Mouse (Mus musculus) heart, postnatal 0 days (tissue): ENCODE measurements around the gene 1110051M20Rik. TPM values are rescaled to one million over a fixed set of nuclear protein-coding genes. Genes with fewer than 3 reads are reported as not detected.

Source experiments
- ATAC-seq: fragments of 200-750 bp; cut with Nextera tagmentation; 2 replicates; pipeline ENCODE4 v1.8.0; 2017; ENCODE audit warnings: low read depth, moderate number of reproducible peaks, moderate library complexity; ENCODE audit not compliant: insufficient read depth
- DNase-seq: peaks from one replicate; pipeline ENCODE4 v3.0.0-alpha.2; 2016; ENCODE audit warnings: low spot score
- H3K27ac ChIP-seq: fragments of 300-500 bp; sonication (generic); 2 replicates; pipeline ENCODE4 v1.5.1; 2014; ENCODE audit warnings: low read depth, mild to moderate bottlenecking
- H3K27me3 ChIP-seq: fragments of 300-500 bp; sonication (generic); 2 replicates; pipeline ENCODE4 v1.6.1; 2014; ENCODE audit warnings: low read length, mixed read lengths; ENCODE audit not compliant: control insufficient read depth, insufficient read depth
- H3K36me3 ChIP-seq: fragments of 300-500 bp; sonication (generic); replicated peaks from 2 replicates; pipeline ENCODE4 v1.6.1; 2014; ENCODE audit warnings: low read length, mixed read lengths; ENCODE audit not compliant: control insufficient read depth, insufficient read depth
- H3K4me1 ChIP-seq: fragments of 300-500 bp; sonication (generic); 2 replicates; pipeline ENCODE4 v1.6.1; 2014; ENCODE audit warnings: antibody characterized with exemption; ENCODE audit not compliant: control insufficient read depth, insufficient read depth
- H3K4me2 ChIP-seq: fragments of 300-500 bp; sonication (generic); 2 replicates; pipeline ENCODE4 v1.6.1; 2014; ENCODE audit warnings: low read depth, mild to moderate bottlenecking, low read length, moderate library complexity
- H3K4me3 ChIP-seq: fragments of 300-500 bp; sonication (generic); 2 replicates; pipeline ENCODE4 v1.5.1; 2014; ENCODE audit warnings: low read depth, low read length
- H3K9ac ChIP-seq: fragments of 300-500 bp; sonication (generic); replicated peaks from 2 replicates; pipeline ENCODE4 v1.6.1; 2014; ENCODE audit warnings: low read depth, low read length, mixed read lengths
- H3K9me3 ChIP-seq: fragments of 300-500 bp; sonication (generic); replicated peaks from 2 replicates; pipeline ENCODE4 v1.6.1; 2016; ENCODE audit warnings: low read length; ENCODE audit not compliant: control insufficient read depth
- CTCF ChIP-seq: IDR thresholded peaks from 2 replicates; pipeline ENCODE4 v1.5.1; 2016; ENCODE audit warnings: antibody characterized with exemption, control low read depth, low read depth
- EP300 ChIP-seq: IDR thresholded peaks from 2 replicates; pipeline ENCODE4 v1.6.1; 2016; ENCODE audit warnings: antibody characterized with exemption, low read depth
- WGBS: fragments of 180-500 bp; shearing (Covaris S2); extraction: QIAGEN DNeasy Blood & Tissue Kit; methylation state at CpG from one replicate; pipeline ENCODE4 v1.1.7; 2014; 5-methylcytosine and 5-hydroxymethylcytosine counted together
- polyA plus RNA-seq: library from polyadenylated mRNA; unstranded; fragments of >200 nt; fragmentation: Nextera tagmentation; extraction: Ambion mirVana; gene quantifications from 2 replicates; pipeline ENCODE4 v1.2.1, GENCODE M21; 2015
- total RNA-seq: library from RNA; depleted of rRNA; stranded (reverse); fragments of >200 nt; gene quantifications from 2 replicates; pipeline ENCODE4 v1.2.3, GENCODE M21; 2014; ENCODE audit warnings: low replicate concordance

Gene 1110051M20Rik
- total and polyA plus RNA-seq, 2 experiments from 2014 or later, result 27.8 to 32.0 TPM

DNA sequence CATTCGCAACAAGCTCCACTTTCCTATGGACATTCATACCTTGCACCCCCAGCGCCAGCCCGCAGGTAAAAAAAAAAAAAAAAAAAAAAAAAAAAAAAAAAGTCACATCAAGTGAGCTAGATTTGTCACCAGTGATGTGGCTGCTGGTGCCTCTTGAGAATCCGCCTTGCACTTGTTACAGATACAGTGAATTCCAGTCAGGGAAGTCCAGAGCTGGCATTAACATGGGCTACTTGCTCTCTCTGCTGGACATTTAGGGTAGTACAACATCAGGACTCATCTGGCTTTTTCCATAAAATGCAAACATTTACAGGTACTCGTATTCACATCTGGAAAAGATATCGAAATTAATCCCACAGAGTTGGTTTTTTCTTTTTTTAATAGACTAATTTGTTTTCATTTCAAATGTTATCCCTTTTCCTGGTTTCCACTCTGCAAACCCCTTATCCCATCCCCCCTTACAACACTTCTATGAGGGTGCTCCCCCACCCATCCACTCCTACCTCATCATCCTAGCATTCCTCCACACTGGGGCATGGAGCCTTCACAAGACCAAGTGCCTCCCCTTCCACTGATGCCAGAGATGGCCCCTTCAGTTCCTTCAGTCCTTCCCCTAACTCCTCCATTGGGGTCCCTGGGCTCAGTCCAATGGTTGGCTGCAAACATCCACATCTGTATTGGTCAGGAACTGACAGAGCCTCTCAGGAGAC is 36.5 kb upstream of the 1110051M20Rik start:
- Histone ChIP-seq H3K9ac (no peak overlapping the region), H3K36me3 (peaks cover 19% of the 10 kb centered on the region), H3K4me2 (no peak overlapping the region), H3K4me3 (no peak overlapping the region), H3K27me3 (no peaks in the 10 kb centered on the region), H3K27ac (no peak overlapping the region), H3K9me3 (no peaks in the 10 kb centered on the region), H3K4me1 (0 out of 2 replicates have a peak, but pooled peaks cover 2% of the 10 kb centered on the region)
- ATAC-seq, result peak; percentile 62; the same call in 1 of the 2 replicates
- TF ChIP-seq EP300 (no peak; the same call in 1 of the 2 replicates), CTCF (peak; percentile 81)
- 55% methylated on average over 6 of the region's 6 CpGs for WGBS
- peak; percentile 85 for DNase-seq

DNA sequence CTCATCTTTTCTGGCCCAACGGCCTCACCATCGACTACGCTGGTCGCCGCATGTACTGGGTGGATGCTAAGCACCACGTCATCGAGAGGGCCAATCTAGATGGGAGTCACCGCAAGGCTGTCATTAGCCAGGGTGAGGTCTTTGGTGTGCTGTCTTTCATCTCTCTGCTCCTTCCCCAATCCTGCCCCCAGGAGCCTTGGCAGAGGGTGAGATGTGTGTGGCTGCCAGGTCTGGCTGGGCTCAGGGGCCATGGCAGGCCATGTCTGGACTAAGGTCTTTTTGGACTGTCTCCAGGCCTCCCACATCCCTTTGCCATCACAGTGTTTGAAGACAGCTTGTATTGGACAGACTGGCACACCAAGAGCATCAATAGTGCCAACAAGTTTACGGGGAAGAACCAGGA is 35.9 kb upstream of the 1110051M20Rik start:
- Histone ChIP-seq H3K9me3 (no peaks in the 10 kb centered on the region), H3K27me3 (no peaks in the 10 kb centered on the region), H3K36me3 (peaks cover 19% of the 10 kb centered on the region), H3K9ac (no peak overlapping the region), H3K4me3 (no peak overlapping the region), H3K27ac (no peak overlapping the region), H3K4me1 (0 out of 2 replicates have a peak, but pooled peaks cover 3% of the 10 kb centered on the region), H3K4me2 (no peak overlapping the region)
- TF ChIP-seq EP300, result no peak
- TF ChIP-seq CTCF, result no peak
- DNase-seq, result no peak
- 86% methylated on average over 9 of the region's 9 CpGs for WGBS
- no peak for ATAC-seq

DNA sequence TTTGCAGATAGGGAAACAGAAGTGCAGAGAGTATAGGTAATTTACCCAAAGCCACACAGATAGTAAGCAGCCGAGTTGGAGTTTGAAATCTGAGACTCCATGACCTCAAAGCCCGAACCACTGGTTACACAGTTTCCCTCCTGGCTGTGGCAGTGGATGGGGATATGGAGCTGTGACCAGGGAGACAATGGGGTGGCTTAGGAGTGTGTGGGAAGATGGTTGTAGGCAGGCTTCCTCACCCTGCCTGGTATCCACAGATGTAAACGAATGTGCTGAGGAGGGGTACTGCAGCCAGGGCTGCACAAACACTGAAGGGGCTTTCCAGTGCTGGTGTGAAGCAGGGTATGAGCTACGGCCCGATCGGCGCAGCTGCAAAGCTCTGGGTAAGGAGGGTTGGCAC is 32.3 kb upstream of the 1110051M20Rik start:
- TF ChIP-seq EP300 (no peak), CTCF (no peak)
- H3K9ac ChIP-seq, result no peak overlapping the region
- 0 out of 2 replicates have a peak, but pooled peaks cover 3% of the 10 kb centered on the region for H3K4me1 ChIP-seq
- DNase-seq (no peak), ATAC-seq (no peak)
- no peaks in the 10 kb centered on the region for H3K27me3 ChIP-seq
- no peaks in the 10 kb centered on the region for H3K9me3 ChIP-seq
- H3K36me3 ChIP-seq, result peaks cover 36% of the 10 kb centered on the region
- peak overlapping the region; percentile 27 for H3K27ac ChIP-seq
- H3K4me3 ChIP-seq, result no peak overlapping the region
- WGBS, result 80% methylated on average over 7 of the region's 7 CpGs
- no peak overlapping the region for H3K4me2 ChIP-seq

DNA sequence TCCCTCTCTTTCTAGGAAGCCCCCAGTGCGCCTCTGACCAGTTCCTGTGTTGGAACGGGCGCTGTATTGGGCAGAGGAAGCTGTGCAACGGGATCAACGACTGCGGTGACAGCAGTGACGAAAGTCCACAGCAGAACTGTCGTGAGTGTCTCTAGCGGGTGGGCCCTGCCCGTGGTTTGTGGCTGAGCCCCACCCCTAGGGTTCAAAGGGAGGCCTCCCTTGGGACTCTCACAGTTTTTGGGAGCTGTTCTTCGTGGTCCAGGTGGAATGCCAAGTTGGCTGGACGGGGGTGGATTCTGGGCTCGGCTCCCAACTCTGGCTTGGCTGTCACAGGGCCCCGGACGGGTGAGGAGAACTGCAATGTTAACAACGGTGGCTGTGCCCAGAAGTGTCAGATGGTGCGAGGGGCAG is 31.8 kb upstream of the 1110051M20Rik start:
- H3K9ac ChIP-seq, result no peak overlapping the region; the same call in 1 of the 2 replicates
- ATAC-seq, result peak; percentile 75

DNA sequence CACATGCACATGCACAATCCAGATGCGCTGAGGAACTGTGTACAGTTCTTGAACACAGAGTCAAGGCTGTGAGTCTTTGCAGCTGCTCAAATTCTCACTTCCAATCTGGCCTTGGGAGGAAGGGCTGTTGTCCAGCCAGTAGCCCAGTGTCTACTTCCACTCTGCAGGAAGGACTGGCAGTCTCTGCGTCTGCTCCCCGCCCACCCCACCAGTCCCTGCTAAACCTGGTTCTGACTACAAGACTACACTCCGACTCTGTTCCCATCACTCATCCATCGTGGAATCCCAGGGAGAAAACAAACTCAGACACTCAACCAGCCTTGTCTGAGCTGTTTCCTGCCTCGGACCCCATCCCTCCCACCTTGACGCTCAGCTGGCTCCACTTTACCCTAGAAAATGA is 31.3 kb upstream of the 1110051M20Rik start:
- Histone ChIP-seq H3K27ac (peak overlapping the region; percentile 27), H3K36me3 (peaks cover 36% of the 10 kb centered on the region), H3K9ac (no peak overlapping the region), H3K27me3 (no peaks in the 10 kb centered on the region), H3K4me3 (no peak overlapping the region), H3K9me3 (no peaks in the 10 kb centered on the region), H3K4me2 (no peak overlapping the region), H3K4me1 (0 out of 2 replicates have a peak, but pooled peaks cover 3% of the 10 kb centered on the region)
- peak; percentile 6; the same call in 1 of the 2 replicates for ATAC-seq
- 62% methylated on average over 7 of the region's 7 CpGs for WGBS
- TF ChIP-seq EP300, result no peak
- TF ChIP-seq CTCF, result no peak
- no peak for DNase-seq

More for the DNA sequence above, 31.8 kb upstream of the 1110051M20Rik start:
- 35% methylated on average over 17 of the region's 17 CpGs for WGBS
- no peak for TF ChIP-seq EP300
- TF ChIP-seq CTCF, result no peak
- H3K4me2 ChIP-seq, result no peak overlapping the region
- H3K27ac ChIP-seq, result peak overlapping the region; percentile 27
- DNase-seq, result peak; percentile 55
- no peak overlapping the region for H3K4me3 ChIP-seq
- no peaks in the 10 kb centered on the region for H3K9me3 ChIP-seq
- H3K27me3 ChIP-seq, result no peaks in the 10 kb centered on the region
- peaks cover 36% of the 10 kb centered on the region for H3K36me3 ChIP-seq
- H3K4me1 ChIP-seq, result 0 out of 2 replicates have a peak, but pooled peaks cover 3% of the 10 kb centered on the region

DNA sequence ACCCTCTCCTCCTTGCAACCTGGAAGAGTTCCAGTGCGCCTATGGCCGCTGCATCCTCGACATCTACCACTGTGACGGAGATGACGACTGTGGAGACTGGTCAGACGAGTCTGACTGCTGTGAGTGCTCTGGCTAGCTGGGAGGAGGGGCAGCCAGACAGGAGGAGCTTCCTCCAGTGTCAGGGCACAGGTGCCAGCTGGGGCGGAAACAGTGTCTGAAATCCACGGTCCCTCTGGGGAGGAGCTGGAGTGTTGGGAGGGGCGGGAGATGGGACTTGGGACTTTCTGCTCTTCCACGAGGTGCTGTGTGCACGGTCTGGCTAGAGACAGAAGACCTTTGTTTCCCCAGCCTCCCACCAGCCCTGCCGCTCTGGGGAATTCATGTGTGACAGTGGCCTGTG is 29.9 kb upstream of the 1110051M20Rik start:
- ATAC-seq, result no peak

More for the DNA sequence above, 29.9 kb upstream of the 1110051M20Rik start:
- H3K9ac ChIP-seq, result no peak overlapping the region
- H3K4me1 ChIP-seq, result 0 out of 2 replicates have a peak, but pooled peaks cover 3% of the 10 kb centered on the region
- no peaks in the 10 kb centered on the region for H3K27me3 ChIP-seq
- no peaks in the 10 kb centered on the region for H3K9me3 ChIP-seq
- no peak overlapping the region for H3K4me3 ChIP-seq
- WGBS, result 81% methylated on average over 12 of the region's 12 CpGs
- DNase-seq, result no peak
- no peak overlapping the region for H3K27ac ChIP-seq
- H3K4me2 ChIP-seq, result no peak overlapping the region
- H3K36me3 ChIP-seq, result peaks cover 33% of the 10 kb centered on the region
- TF ChIP-seq EP300, result no peak
- no peak for TF ChIP-seq CTCF
